Mouse (Mus musculus): ENCODE measurements around the gene Homer1.

DNA sequence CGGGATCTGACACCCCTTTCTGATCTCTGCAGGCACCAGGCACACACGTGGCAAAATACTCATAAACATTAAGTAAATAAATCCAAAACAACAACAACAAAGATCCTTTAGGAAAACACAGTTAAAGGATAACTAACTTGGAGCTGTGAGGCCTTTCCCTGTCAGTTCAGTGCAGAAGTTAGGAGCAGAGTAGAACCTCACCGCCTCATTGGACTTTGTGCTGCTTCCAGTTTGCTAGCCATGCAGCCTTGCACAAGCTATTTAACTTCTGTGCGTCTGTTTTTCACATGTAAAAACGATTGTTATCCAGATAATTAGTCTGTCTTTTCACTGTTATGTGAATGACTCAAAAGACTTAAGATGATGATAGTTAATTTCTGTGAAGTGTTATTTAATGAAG is 43.2 kb downstream of the Homer1 start:
- TF ChIP-seq POLR2A (IDR thresholded peaks at IDR 0.05; ENCODE audit: low read depth, low read length) (no peak), CTCF (IDR thresholded peaks at IDR 0.05; ENCODE audit: extremely low read depth, insufficient read length, insufficient replicate concordance, low read depth, low read length) (no peak)
